8 mouse cellular contexts compared by ENCODE assay signal in genomic region chr14:105740889-105741288, GRCm38 (mm10).
DNase-seq lines count a peak whose midpoint lies in the region; ATAC-seq and TF ChIP-seq lines count a peak whose summit lies in the region.

No protein-coding gene starts in this region.

- no peak for DNase-seq in forebrain, postnatal 0 days
- peak; percentile 30 for DNase-seq in adrenal gland, postnatal 25 days
- DNase-seq in heart, postnatal 25 days (ENCODE audit: low spot score) = peak; percentile 69
- peak; percentile 42 to 75 for DNase-seq in left cerebral cortex, postnatal 25 days (ENCODE audit: low spot score in 2 of 2)
- peak; percentile 16 for DNase-seq in stomach, postnatal 0 days (ENCODE audit: low spot score)
- DNase-seq in hindbrain, embryonic 11.5 days (ENCODE audit: low spot score) = no peak
- no peak for DNase-seq in retina, postnatal 1 day

- no peak overlapping the region for H3K27ac ChIP-seq in forebrain, postnatal 0 days (ENCODE audit: low read depth, low read length)
- H3K27ac ChIP-seq in forebrain, embryonic 12.5 days = no peak overlapping the region
- H3K27ac ChIP-seq in stomach, postnatal 0 days (replicated peaks) = no peak overlapping the region
- no peak overlapping the region for H3K27ac ChIP-seq in hindbrain, embryonic 11.5 days (ENCODE audit: low read depth, low read length)

- H3K9me3 ChIP-seq in forebrain, postnatal 0 days (ENCODE audit: low read length) = no peaks in the 10 kb centered on the region
- H3K9me3 ChIP-seq in forebrain, embryonic 12.5 days = no peaks in the 10 kb centered on the region
- H3K9me3 ChIP-seq in stomach, postnatal 0 days (ENCODE audit: control insufficient read depth, low read length) = no peaks in the 10 kb centered on the region
- no peaks in the 10 kb centered on the region for H3K9me3 ChIP-seq in hindbrain, embryonic 11.5 days (ENCODE audit: control insufficient read depth, low read length)

- intact Hi-C loops in heart, postnatal 25 days (cut with DNase I) = no loop called here
- intact Hi-C loops in left cerebral cortex, postnatal 25 days (cut with DNase I) = no loop called here

- H3K4me3 ChIP-seq in forebrain, postnatal 0 days (ENCODE audit: low read depth, low read length) = no peak overlapping the region
- H3K4me3 ChIP-seq in forebrain, embryonic 12.5 days (replicated peaks) = no peak overlapping the region
- H3K4me3 ChIP-seq in stomach, postnatal 0 days (ENCODE audit: low read depth, low read length) = no peak overlapping the region
- H3K4me3 ChIP-seq in hindbrain, embryonic 11.5 days (ENCODE audit: low read depth, low read length) = no peak overlapping the region

- H3K4me1 ChIP-seq in forebrain, postnatal 0 days (ENCODE audit: insufficient read depth) = no peaks in the 10 kb centered on the region
- no peaks in the 10 kb centered on the region for H3K4me1 ChIP-seq in forebrain, embryonic 12.5 days
- H3K4me1 ChIP-seq in stomach, postnatal 0 days (replicated peaks; ENCODE audit: control insufficient read depth, insufficient read depth) = no peaks in the 10 kb centered on the region
- no peaks in the 10 kb centered on the region for H3K4me1 ChIP-seq in hindbrain, embryonic 11.5 days (replicated peaks; ENCODE audit: control insufficient read depth, insufficient read depth, low read length)

- no peak overlapping the region for H3K9ac ChIP-seq in forebrain, postnatal 0 days
- H3K9ac ChIP-seq in forebrain, embryonic 12.5 days = no peak overlapping the region
- no peak overlapping the region for H3K9ac ChIP-seq in stomach, postnatal 0 days (ENCODE audit: low read length)
- H3K9ac ChIP-seq in hindbrain, embryonic 11.5 days (ENCODE audit: low read depth, low read length) = no peak overlapping the region

- no peak for TF ChIP-seq CTCF in forebrain, postnatal 0 days (IDR thresholded peaks at IDR 0.05; ENCODE audit: low read depth)
- TF ChIP-seq CTCF in stomach, postnatal 0 days (IDR thresholded peaks at IDR 0.05; ENCODE audit: low read depth) = no peak

- 50% methylated on average over 11 of the region's 11 CpGs for WGBS in forebrain, postnatal 0 days
- WGBS in forebrain, embryonic 12.5 days = 85% methylated on average over 11 of the region's 11 CpGs
- WGBS in stomach, postnatal 0 days = 41% methylated on average over 11 of the region's 11 CpGs
- WGBS in hindbrain, embryonic 11.5 days = 85% methylated on average over 11 of the region's 11 CpGs

- TF ChIP-seq EP300 in stomach, postnatal 0 days (optimal IDR thresholded peaks at IDR 0.05) = no peak

- H3K4me2 ChIP-seq in forebrain, postnatal 0 days (ENCODE audit: low read depth) = no peak overlapping the region
- H3K4me2 ChIP-seq in forebrain, embryonic 12.5 days = no peak overlapping the region
- no peak overlapping the region for H3K4me2 ChIP-seq in stomach, postnatal 0 days (replicated peaks; ENCODE audit: low read depth)
- no peak overlapping the region for H3K4me2 ChIP-seq in hindbrain, embryonic 11.5 days (replicated peaks; ENCODE audit: low read depth, low read length)

- 0 out of 2 replicates have a peak, but pooled peaks have one; percentile 29 for ATAC-seq in forebrain, postnatal 0 days
- no peak for ATAC-seq in forebrain, embryonic 12.5 days (ENCODE audit: low FRiP score)
- ATAC-seq in stomach, postnatal 0 days (ENCODE audit: low FRiP score, low TSS enrichment) = no peak
- ATAC-seq in hindbrain, embryonic 11.5 days (ENCODE audit: low FRiP score) = no peak

- no peaks in the 10 kb centered on the region for H3K36me3 ChIP-seq in forebrain, postnatal 0 days (ENCODE audit: insufficient read depth)
- no peaks in the 10 kb centered on the region for H3K36me3 ChIP-seq in forebrain, embryonic 12.5 days (replicated peaks)
- no peaks in the 10 kb centered on the region for H3K36me3 ChIP-seq in stomach, postnatal 0 days (ENCODE audit: control insufficient read depth, insufficient read depth, low read length)
- H3K36me3 ChIP-seq in hindbrain, embryonic 11.5 days (ENCODE audit: control insufficient read depth, insufficient read depth, low read length) = no peaks in the 10 kb centered on the region

- no peaks in the 10 kb centered on the region for H3K27me3 ChIP-seq in forebrain, postnatal 0 days (ENCODE audit: insufficient read depth, low read length)
- H3K27me3 ChIP-seq in forebrain, embryonic 12.5 days = no peaks in the 10 kb centered on the region
- H3K27me3 ChIP-seq in stomach, postnatal 0 days (ENCODE audit: control insufficient read depth, insufficient read depth, low read length) = no peaks in the 10 kb centered on the region
- H3K27me3 ChIP-seq in hindbrain, embryonic 11.5 days (ENCODE audit: control insufficient read depth, insufficient read depth, low read length) = no peaks in the 10 kb centered on the region

Comparison
In these comparisons a context has a peak if more than half of its experiments do, and no peak if none do; other contexts are left out.
1. DNase-seq: peak in adrenal gland, postnatal 25 days (single experiment), heart, postnatal 25 days (single experiment), left cerebral cortex, postnatal 25 days (2 of 2) and stomach, postnatal 0 days (single experiment); none in forebrain, postnatal 0 days (single experiment), hindbrain, embryonic 11.5 days (single experiment) and retina, postnatal 1 day (single experiment).